9 mouse cellular contexts compared by ENCODE assay signal in the genomic region with DNA sequence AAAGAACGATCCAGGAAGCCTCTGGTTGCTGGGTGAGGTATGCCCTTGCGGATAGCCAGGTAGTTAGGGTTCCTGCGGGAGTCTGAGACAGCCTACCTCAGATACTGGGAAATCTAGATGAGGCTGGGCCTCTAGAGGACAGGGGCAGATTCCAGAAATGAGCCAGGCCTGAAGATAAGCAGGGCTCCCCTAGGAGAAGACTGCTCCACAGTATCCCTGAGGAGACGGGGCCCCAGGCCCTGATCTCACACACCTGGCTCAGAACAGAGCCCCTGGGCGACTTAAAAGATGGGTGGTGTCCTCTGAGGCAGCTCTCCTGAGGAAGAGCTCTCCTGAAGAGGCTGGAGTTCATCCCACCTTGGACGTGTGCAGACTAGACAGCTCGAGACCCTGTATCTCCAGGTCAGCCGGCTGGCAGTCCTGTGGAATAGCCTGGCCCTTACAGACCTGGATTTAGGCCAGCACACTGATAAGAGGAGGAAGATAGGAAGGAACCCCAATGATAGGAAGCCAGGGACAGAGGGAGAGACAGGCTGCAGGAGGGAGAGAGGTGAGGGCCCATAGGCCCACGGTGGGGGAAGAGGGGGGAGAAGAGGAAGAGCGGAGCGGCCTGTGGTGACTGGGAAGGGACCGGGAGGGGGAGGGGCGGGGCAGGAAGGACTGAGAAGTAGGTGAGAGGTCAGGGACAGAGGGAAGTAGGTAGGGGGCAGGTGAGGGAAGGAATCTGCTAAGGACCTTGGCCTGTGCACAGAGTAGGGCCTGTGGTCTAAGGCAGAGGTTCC.
DNase-seq lines count a peak whose midpoint lies in the region; ATAC-seq and TF ChIP-seq lines count a peak whose summit lies in the region.
"Had no signal": no experiment of that assay in that cellular context is flagged by ENCODE, and none has a peak within 500 bp of the region (broad histone marks: within the 10 kb centered on the region; RNA-seq: fewer than 3 reads in every experiment).

No protein-coding gene starts in this region.

- H3K4me2 ChIP-seq in heart, embryonic 14.5 days (ENCODE audit: low read length): peak overlapping the region; percentile 11; the same call in 1 of the 2 replicates
- no peak overlapping the region for H3K4me2 ChIP-seq in liver, embryonic 13.5 days
- H3K4me2 ChIP-seq: limb, embryonic 15.5 days had no signal

- peak; percentile 16; the same call in 1 of the 2 replicates for ATAC-seq in heart, embryonic 14.5 days (ENCODE audit: insufficient number of reproducible peaks, insufficient read depth, low FRiP score, low read depth)
- 0 out of 2 replicates have a peak, but pooled peaks have one; percentile 24 for ATAC-seq in liver, embryonic 13.5 days (ENCODE audit: low read depth)

- H3K4me3 ChIP-seq in heart, embryonic 14.5 days (ENCODE audit: control insufficient read depth in 1 of 2, insufficient read depth in 1 of 2, low read depth in 1 of 2, low read length in 2 of 2): no peak overlapping the region
- no peak overlapping the region for H3K4me3 ChIP-seq in embryonic facial prominence, embryonic 10.5 days
- H3K4me3 ChIP-seq in liver, embryonic 13.5 days (replicated peaks): no peak overlapping the region
- H3K4me3 ChIP-seq in kidney, adult 2 months (ENCODE audit: insufficient read depth, low read depth, low read length): no peak overlapping the region
- H3K4me3 ChIP-seq: limb, embryonic 15.5 days had no signal

- no peaks in the 10 kb centered on the region for H3K9me3 ChIP-seq in heart, embryonic 14.5 days (ENCODE audit: control insufficient read depth, low read length)
- H3K9me3 ChIP-seq in embryonic facial prominence, embryonic 10.5 days: no peaks in the 10 kb centered on the region
- H3K9me3 ChIP-seq in liver, embryonic 13.5 days (replicated peaks): no peaks in the 10 kb centered on the region
- H3K9me3 ChIP-seq: limb, embryonic 15.5 days had no signal

- peak overlapping the region in 1 of 2 experiments; percentile 24; a peak in 1 of 4 replicates for H3K27ac ChIP-seq in heart, embryonic 14.5 days (replicated peaks in 1 of 2; ENCODE audit: control insufficient read depth in 1 of 2, insufficient read depth in 1 of 2, low read depth in 2 of 2, low read length in 2 of 2)
- peak overlapping the region; percentile 59; the same call in 1 of the 2 replicates for H3K27ac ChIP-seq in embryonic facial prominence, embryonic 10.5 days (replicated peaks)
- no peak overlapping the region for H3K27ac ChIP-seq in liver, embryonic 13.5 days
- H3K27ac ChIP-seq in kidney, adult 2 months (ENCODE audit: insufficient read depth, low read depth, low read length): no peak overlapping the region
- H3K27ac ChIP-seq: limb, embryonic 15.5 days had no signal

- no peak for TF ChIP-seq POLR2A in kidney, adult 2 months (IDR thresholded peaks at IDR 0.05; ENCODE audit: low read depth, low read length)

- WGBS in heart, embryonic 14.5 days: 23% methylated on average over 13 of the region's 13 CpGs
- 46% methylated on average over 13 of the region's 13 CpGs for WGBS in embryonic facial prominence, embryonic 10.5 days
- WGBS in liver, embryonic 13.5 days (ENCODE audit: insufficient replicate concordance): 25% methylated on average over 13 of the region's 13 CpGs
- 77% methylated on average over 13 of the region's 13 CpGs for WGBS in kidney, adult 2 months

- intact Hi-C loops in heart, postnatal 25 days (cut with DNase I): loop anchor here (5.0 kb wide), 1 partner anchor 57 kb away; no protein-coding TSS in a partner anchor

- no peak for DNase-seq in heart, postnatal 25 days (ENCODE audit: low spot score)
- peak; percentile 69 for DNase-seq in 416B (ENCODE audit: low read depth)
- DNase-seq in embryonic facial prominence, embryonic 10.5 days (ENCODE audit: low spot score): no peak
- no peak for DNase-seq in liver, embryonic 13.5 days
- DNase-seq in layer of hippocampus, postnatal 36 days: no peak
- DNase-seq in urinary bladder, postnatal 25 days (ENCODE audit: low spot score): no peak
- no peak for DNase-seq in kidney, adult 2 months

- H3K36me3 ChIP-seq in heart, embryonic 14.5 days (ENCODE audit: control insufficient read depth, insufficient read depth, low read length): no peaks in the 10 kb centered on the region
- H3K36me3 ChIP-seq in embryonic facial prominence, embryonic 10.5 days (replicated peaks): no peaks in the 10 kb centered on the region
- H3K36me3 ChIP-seq in liver, embryonic 13.5 days: no peaks in the 10 kb centered on the region
- H3K36me3 ChIP-seq in kidney, adult 2 months (ENCODE audit: control insufficient read depth, insufficient read depth, low read length): no peaks in the 10 kb centered on the region
- H3K36me3 ChIP-seq: limb, embryonic 15.5 days had no signal

- peaks cover 51 to 59% of the 10 kb centered on the region in 2 experiments for H3K4me1 ChIP-seq in heart, embryonic 14.5 days (ENCODE audit: control insufficient read depth in 2 of 2, insufficient read depth in 2 of 2, low read length in 2 of 2)
- peaks cover 69% of the 10 kb centered on the region for H3K4me1 ChIP-seq in embryonic facial prominence, embryonic 10.5 days
- H3K4me1 ChIP-seq in liver, embryonic 13.5 days (replicated peaks): peaks cover 26% of the 10 kb centered on the region
- H3K4me1 ChIP-seq in kidney, adult 2 months (ENCODE audit: control insufficient read depth, insufficient read depth, low read length): no peaks in the 10 kb centered on the region

- no peak for TF ChIP-seq CTCF in kidney, adult 2 months (conservative IDR thresholded peaks at IDR 0.05; ENCODE audit: insufficient read depth, insufficient read length, low read depth, low read length)

- no peaks in the 10 kb centered on the region for H3K27me3 ChIP-seq in heart, embryonic 14.5 days (ENCODE audit: control insufficient read depth, insufficient read depth, low read length)
- peaks cover 65% of the 10 kb centered on the region for H3K27me3 ChIP-seq in embryonic facial prominence, embryonic 10.5 days (replicated peaks; ENCODE audit: low read depth, poor library complexity, severe bottlenecking)
- 0 out of 2 replicates have a peak, but pooled peaks cover 3% of the 10 kb centered on the region for H3K27me3 ChIP-seq in liver, embryonic 13.5 days
- H3K27me3 ChIP-seq in kidney, adult 2 months (replicated peaks; ENCODE audit: control insufficient read depth, insufficient read depth, low read length): no peaks in the 10 kb centered on the region

- peak overlapping the region; percentile 25; the same call in 1 of the 2 replicates for H3K9ac ChIP-seq in heart, embryonic 14.5 days (ENCODE audit: low read length)
- H3K9ac ChIP-seq in liver, embryonic 13.5 days: no peak overlapping the region
- H3K9ac ChIP-seq: limb, embryonic 15.5 days had no signal
